Mouse (Mus musculus) kidney, postnatal 0 days (tissue): ENCODE results near the gene Glrp1. TPM values are rescaled to one million over a fixed set of nuclear protein-coding genes. Genes with fewer than 3 reads are reported as not detected.

Experiments used
- ATAC-seq: fragments of 200-750 bp; cut with Nextera tagmentation; replicated peaks from 2 replicates; pipeline ENCODE4 v1.8.0; 2017; ENCODE audit warnings: low read depth, moderate number of reproducible peaks, moderate TSS enrichment, moderate library complexity; ENCODE audit not compliant: low FRiP score
- DNase-seq: peaks from one replicate; pipeline ENCODE4 v3.0.0-alpha.2; 2016; ENCODE audit warnings: low spot score
- H3K27ac ChIP-seq: fragments of 300-500 bp; sonication (generic); 2 replicates; pipeline ENCODE4 v1.5.1; 2014; ENCODE audit warnings: mild to moderate bottlenecking
- H3K27me3 ChIP-seq: fragments of 300-500 bp; sonication (generic); 2 replicates; pipeline ENCODE4 v1.6.1; 2014; ENCODE audit warnings: low read length, mixed read lengths; ENCODE audit not compliant: insufficient read depth
- H3K36me3 ChIP-seq: fragments of 300-500 bp; sonication (generic); 2 replicates; pipeline ENCODE4 v1.6.1; 2014; ENCODE audit warnings: low read length, mixed read lengths; ENCODE audit not compliant: insufficient read depth
- H3K4me1 ChIP-seq: fragments of 300-500 bp; sonication (generic); replicated peaks from 2 replicates; pipeline ENCODE4 v1.6.1; 2014; ENCODE audit warnings: antibody characterized with exemption, low read length, mixed read lengths; ENCODE audit not compliant: insufficient read depth
- H3K4me2 ChIP-seq: fragments of 300-500 bp; sonication (generic); 2 replicates; pipeline ENCODE4 v1.6.1; 2014; ENCODE audit warnings: mild to moderate bottlenecking, low read length, moderate library complexity, mixed read lengths
- H3K4me3 ChIP-seq: fragments of 300-500 bp; sonication (generic); replicated peaks from 2 replicates; pipeline ENCODE4 v1.5.1; 2014; ENCODE audit warnings: low read depth, low read length
- H3K9ac ChIP-seq: fragments of 300-500 bp; sonication (generic); 2 replicates; pipeline ENCODE4 v1.6.1; 2014; ENCODE audit warnings: low read depth, low read length
- H3K9me3 ChIP-seq: fragments of 300-500 bp; sonication (generic); replicated peaks from 2 replicates; pipeline ENCODE4 v1.6.1; 2016; ENCODE audit warnings: low read length, inconsistent platforms, mixed read lengths
- CTCF ChIP-seq: IDR thresholded peaks from 2 replicates; pipeline ENCODE4 v1.5.1; 2016; ENCODE audit warnings: antibody characterized with exemption, low read depth, mild to moderate bottlenecking, moderate library complexity
- WGBS: fragments of 180-500 bp; shearing (Covaris S2); extraction: QIAGEN DNeasy Blood & Tissue Kit; methylation state at CpG from one replicate; pipeline ENCODE4 v1.1.7; 2014; 5-methylcytosine and 5-hydroxymethylcytosine counted together
- polyA plus RNA-seq: library from polyadenylated mRNA; unstranded; fragments of >200 nt; fragmentation: Nextera tagmentation; extraction: Ambion mirVana; gene quantifications from 2 replicates; pipeline ENCODE4 v1.2.1, GENCODE M21; 2015

Glrp1 gene
- polyA plus RNA-seq, 1 experiment from 2014 or later: 0.09 TPM

GRCm38 (mm10) chr1:88525622-88526021 is 15.8 kb upstream of the Glrp1 start:
- H3K4me2 ChIP-seq: no peak overlapping the region
- H3K36me3 ChIP-seq: no peaks in the 10 kb centered on the region
- H3K4me1 ChIP-seq: no peaks in the 10 kb centered on the region
- DNase-seq: no peak
- H3K27me3 ChIP-seq: no peaks in the 10 kb centered on the region
- 65% methylated on average over 3 of the region's 3 CpGs for WGBS
- no peak overlapping the region for H3K9ac ChIP-seq
- H3K4me3 ChIP-seq: no peak overlapping the region
- H3K27ac ChIP-seq: no peak overlapping the region
- ATAC-seq: no peak
- TF ChIP-seq CTCF: no peak
- no peaks in the 10 kb centered on the region for H3K9me3 ChIP-seq

- no peak for TF ChIP-seq CTCF
- H3K4me3 ChIP-seq: no peak overlapping the region
- 88% methylated on average over 11 of the region's 11 CpGs for WGBS
These were observed 11.4 kb upstream of the Glrp1 start for GRCm38 (mm10) chr1:88521170-88521747.

GRCm38 (mm10) chr1:88513613-88514012 is 3.7 kb upstream of the Glrp1 start:
- no peaks in the 10 kb centered on the region for H3K9me3 ChIP-seq
- 71% methylated on average over 5 of the region's 5 CpGs for WGBS
- H3K9ac ChIP-seq: no peak overlapping the region
- DNase-seq: no peak
- no peak for TF ChIP-seq CTCF
- H3K4me1 ChIP-seq: no peaks in the 10 kb centered on the region
- no peaks in the 10 kb centered on the region for H3K36me3 ChIP-seq
- no peaks in the 10 kb centered on the region for H3K27me3 ChIP-seq
- H3K4me3 ChIP-seq: no peak overlapping the region
- no peak for ATAC-seq
- no peak overlapping the region for H3K27ac ChIP-seq
- no peak overlapping the region for H3K4me2 ChIP-seq

More at GRCm38 (mm10) chr1:88521170-88521747, 11.4 kb upstream of the Glrp1 start:
- Histone ChIP-seq H3K27me3 (no peaks in the 10 kb centered on the region), H3K9ac (no peak overlapping the region), H3K36me3 (no peaks in the 10 kb centered on the region), H3K4me1 (no peaks in the 10 kb centered on the region), H3K9me3 (no peaks in the 10 kb centered on the region), H3K4me2 (no peak overlapping the region), H3K27ac (no peak overlapping the region)
- DNase-seq: no peak
- no peak for ATAC-seq

GRCm38 (mm10) chr1:88507886-88508285 is 2.0 kb downstream of the Glrp1 start:
- TF ChIP-seq CTCF: no peak
- Histone ChIP-seq H3K9ac (no peak overlapping the region), H3K27me3 (no peaks in the 10 kb centered on the region), H3K36me3 (no peaks in the 10 kb centered on the region), H3K4me1 (0 out of 2 replicates have a peak, but pooled peaks cover 3% of the 10 kb centered on the region), H3K4me2 (no peak overlapping the region), H3K4me3 (no peak overlapping the region), H3K9me3 (no peaks in the 10 kb centered on the region), H3K27ac (no peak overlapping the region)
- 41% methylated on average over 8 of the region's 8 CpGs for WGBS
- ATAC-seq (no peak), DNase-seq (no peak)

GRCm38 (mm10) chr1:88507214-88507613 is 2.7 kb downstream of the Glrp1 start:
- DNase-seq (no peak), ATAC-seq (no peak)
- Histone ChIP-seq H3K4me3 (no peak overlapping the region), H3K4me2 (no peak overlapping the region), H3K9ac (no peak overlapping the region), H3K27ac (peak overlapping the region; percentile 20; the same call in 1 of the 2 replicates), H3K27me3 (no peaks in the 10 kb centered on the region), H3K4me1 (0 out of 2 replicates have a peak, but pooled peaks cover 3% of the 10 kb centered on the region), H3K36me3 (no peaks in the 10 kb centered on the region), H3K9me3 (no peaks in the 10 kb centered on the region)
- no peak for TF ChIP-seq CTCF
- WGBS: 43% methylated on average over 5 of the region's 5 CpGs

GRCm38 (mm10) chr1:88506412-88506811 is 3.5 kb downstream of the Glrp1 start:
- no peak for DNase-seq
- ATAC-seq: no peak
- H3K36me3 ChIP-seq: no peaks in the 10 kb centered on the region
- H3K4me1 ChIP-seq: 0 out of 2 replicates have a peak, but pooled peaks cover 3% of the 10 kb centered on the region
- no peak overlapping the region for H3K27ac ChIP-seq
- H3K9ac ChIP-seq: no peak overlapping the region
- H3K9me3 ChIP-seq: no peaks in the 10 kb centered on the region
- no peaks in the 10 kb centered on the region for H3K27me3 ChIP-seq
- 69% methylated on average over 5 of the region's 5 CpGs for WGBS
- no peak overlapping the region for H3K4me3 ChIP-seq
- TF ChIP-seq CTCF: no peak
- no peak overlapping the region for H3K4me2 ChIP-seq

- no peak for ATAC-seq
- H3K27ac ChIP-seq: no peak overlapping the region
- 64% methylated on average over 6 of the region's 6 CpGs for WGBS
These were observed 4.2 kb downstream of the Glrp1 start for GRCm38 (mm10) chr1:88505697-88506096.

More at GRCm38 (mm10) chr1:88505697-88506096, 4.2 kb downstream of the Glrp1 start:
- no peak for DNase-seq
- no peak for TF ChIP-seq CTCF
- Histone ChIP-seq H3K9ac (no peak overlapping the region), H3K4me1 (0 out of 2 replicates have a peak, but pooled peaks cover 3% of the 10 kb centered on the region), H3K9me3 (no peaks in the 10 kb centered on the region), H3K4me3 (no peak overlapping the region), H3K27me3 (no peaks in the 10 kb centered on the region), H3K36me3 (no peaks in the 10 kb centered on the region), H3K4me2 (no peak overlapping the region)
